24 mouse cellular contexts compared by ENCODE assay signal in the genomic region with DNA sequence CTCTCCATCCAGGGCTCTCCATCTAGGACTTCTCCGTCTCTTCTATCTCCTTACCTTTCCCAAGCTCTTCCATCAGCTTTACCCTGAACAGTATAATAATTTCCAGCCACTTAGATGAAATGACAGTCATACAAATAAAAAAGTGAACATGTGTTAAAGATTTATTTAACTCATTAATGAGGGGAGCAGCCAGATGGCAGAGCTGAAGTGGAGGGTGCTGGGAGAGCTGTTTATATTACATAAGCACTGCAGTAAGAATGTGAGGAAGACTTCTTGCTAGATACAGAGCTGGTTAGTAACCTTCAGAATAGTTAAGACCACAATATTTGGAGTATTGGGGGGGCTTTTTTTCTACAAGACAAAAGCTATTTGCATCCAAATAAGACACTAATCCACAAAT.
A peak's percentile ranks its signal among the peaks of the same experiment; 100 is the strongest.
DNase-seq lines count a peak whose midpoint lies in the region; ATAC-seq and TF ChIP-seq lines count a peak whose summit lies in the region.
"Had no signal": no experiment of that assay in that cellular context is flagged by ENCODE, and none has a peak within 500 bp of the region (broad histone marks: within the 10 kb centered on the region; RNA-seq: fewer than 3 reads in every experiment).

No protein-coding gene starts in this region.

- peak; percentile 51 to 72 for DNase-seq in layer of hippocampus, adult 18-20 months (ENCODE audit: low spot score in 2 of 2)
- DNase-seq in layer of hippocampus, postnatal 10 days (ENCODE audit: low spot score in 2 of 2): no peak
- DNase-seq in layer of hippocampus, adult 2 months (ENCODE audit: low spot score in 2 of 2): peak; percentile 35 to 75
- peak; percentile 64 for DNase-seq in layer of hippocampus, adult 9-11 months
- DNase-seq in midbrain, embryonic 11.5 days (ENCODE audit: low spot score, missing footprints): no peak
- no peak for DNase-seq in stomach, postnatal 0 days (ENCODE audit: low spot score)
- DNase-seq: adrenal gland, adult 2 months; adrenal gland, postnatal 14 days; cerebellum, adult 18-20 months; cerebellum, adult 9-10 months; cerebellum, postnatal 14 days; gastrocnemius, postnatal 25 days; heart, adult 18-20 months; heart, postnatal 10 days; heart, postnatal 36 days had no signal

- H3K4me2 ChIP-seq in midbrain, embryonic 13.5 days (replicated peaks): no peak overlapping the region
- H3K4me2 ChIP-seq in midbrain, embryonic 11.5 days: no peak overlapping the region
- no peak overlapping the region for H3K4me2 ChIP-seq in stomach, postnatal 0 days (replicated peaks; ENCODE audit: low read depth)
- H3K4me2 ChIP-seq: forebrain, embryonic 13.5 days; heart, embryonic 12.5 days; heart, embryonic 15.5 days; hindbrain, embryonic 13.5 days had no signal

- no peak for TF ChIP-seq CTCF in layer of hippocampus, adult 2 months (conservative IDR thresholded peaks at IDR 0.05)
- no peak for TF ChIP-seq CTCF in stomach, postnatal 0 days (IDR thresholded peaks at IDR 0.05; ENCODE audit: low read depth)

- no peak overlapping the region for H3K4me3 ChIP-seq in layer of hippocampus, adult 2 months
- H3K4me3 ChIP-seq in midbrain, embryonic 13.5 days (replicated peaks): no peak overlapping the region
- no peak overlapping the region for H3K4me3 ChIP-seq in midbrain, embryonic 11.5 days (ENCODE audit: low read depth, low read length)
- no peak overlapping the region for H3K4me3 ChIP-seq in stomach, postnatal 0 days (ENCODE audit: low read depth, low read length)
- H3K4me3 ChIP-seq: forebrain, embryonic 10.5 days; forebrain, embryonic 13.5 days; heart, embryonic 12.5 days; heart, embryonic 15.5 days; hindbrain, embryonic 10.5 days; hindbrain, embryonic 13.5 days had no signal

- H3K27ac ChIP-seq in layer of hippocampus, adult 2 months: peak overlapping the region; percentile 83
- no peak overlapping the region for H3K27ac ChIP-seq in midbrain, embryonic 13.5 days
- H3K27ac ChIP-seq in midbrain, embryonic 11.5 days (ENCODE audit: low read depth, low read length): no peak overlapping the region
- no peak overlapping the region for H3K27ac ChIP-seq in stomach, postnatal 0 days (replicated peaks)
- H3K27ac ChIP-seq: forebrain, embryonic 10.5 days; forebrain, embryonic 13.5 days; heart, embryonic 15.5 days; hindbrain, embryonic 10.5 days; hindbrain, embryonic 13.5 days had no signal

- TF ChIP-seq EP300 in stomach, postnatal 0 days (optimal IDR thresholded peaks at IDR 0.05): no peak

- WGBS in midbrain, embryonic 13.5 days: 98% methylated on average over 1 of the region's 1 CpGs
- 90% methylated on average over 1 of the region's 1 CpGs for WGBS in midbrain, embryonic 11.5 days
- WGBS in stomach, postnatal 0 days: 92% methylated on average over 1 of the region's 1 CpGs

- H3K4me1 ChIP-seq in midbrain, embryonic 13.5 days (replicated peaks): no peaks in the 10 kb centered on the region
- no peaks in the 10 kb centered on the region for H3K4me1 ChIP-seq in midbrain, embryonic 11.5 days (ENCODE audit: control insufficient read depth, insufficient read depth, low read length)
- no peaks in the 10 kb centered on the region for H3K4me1 ChIP-seq in stomach, postnatal 0 days (replicated peaks; ENCODE audit: control insufficient read depth, insufficient read depth)

- no peaks in the 10 kb centered on the region for H3K36me3 ChIP-seq in midbrain, embryonic 13.5 days
- no peaks in the 10 kb centered on the region for H3K36me3 ChIP-seq in midbrain, embryonic 11.5 days (ENCODE audit: control insufficient read depth, insufficient read depth, low read length)
- H3K36me3 ChIP-seq in stomach, postnatal 0 days (ENCODE audit: control insufficient read depth, insufficient read depth, low read length): no peaks in the 10 kb centered on the region
- H3K36me3 ChIP-seq: forebrain, embryonic 10.5 days; heart, embryonic 12.5 days; heart, embryonic 15.5 days; hindbrain, embryonic 10.5 days; hindbrain, embryonic 13.5 days had no signal

- H3K27me3 ChIP-seq in midbrain, embryonic 13.5 days: no peaks in the 10 kb centered on the region
- no peaks in the 10 kb centered on the region for H3K27me3 ChIP-seq in midbrain, embryonic 11.5 days (ENCODE audit: control insufficient read depth, insufficient read depth, low read length)
- no peaks in the 10 kb centered on the region for H3K27me3 ChIP-seq in stomach, postnatal 0 days (ENCODE audit: control insufficient read depth, insufficient read depth, low read length)
- H3K27me3 ChIP-seq: forebrain, embryonic 13.5 days; heart, embryonic 12.5 days; heart, embryonic 15.5 days; hindbrain, embryonic 13.5 days had no signal

- H3K9ac ChIP-seq in midbrain, embryonic 13.5 days (replicated peaks): no peak overlapping the region
- H3K9ac ChIP-seq in midbrain, embryonic 11.5 days (ENCODE audit: low read length): no peak overlapping the region
- no peak overlapping the region for H3K9ac ChIP-seq in stomach, postnatal 0 days (ENCODE audit: low read length)
- H3K9ac ChIP-seq: forebrain, embryonic 13.5 days; heart, embryonic 12.5 days; heart, embryonic 15.5 days; hindbrain, embryonic 13.5 days had no signal

- no peaks in the 10 kb centered on the region for H3K9me3 ChIP-seq in midbrain, embryonic 13.5 days
- H3K9me3 ChIP-seq in midbrain, embryonic 11.5 days (ENCODE audit: control insufficient read depth, low read length): no peaks in the 10 kb centered on the region
- H3K9me3 ChIP-seq in stomach, postnatal 0 days (ENCODE audit: control insufficient read depth, low read length): no peaks in the 10 kb centered on the region
- H3K9me3 ChIP-seq: forebrain, embryonic 10.5 days; forebrain, embryonic 13.5 days; heart, embryonic 12.5 days; heart, embryonic 15.5 days; hindbrain, embryonic 10.5 days; hindbrain, embryonic 13.5 days had no signal

- ATAC-seq in midbrain, embryonic 13.5 days: no peak
- ATAC-seq in midbrain, embryonic 11.5 days (ENCODE audit: low FRiP score): no peak
- ATAC-seq in stomach, postnatal 0 days (ENCODE audit: low FRiP score, low TSS enrichment): no peak
- ATAC-seq: CD4-positive, CD25-positive, alpha-beta regulatory T cell, adult 4 months; forebrain, embryonic 13.5 days; hindbrain, embryonic 16.5 days had no signal

Comparison
In these comparisons a context has a peak if more than half of its experiments do, and no peak if none do; other contexts are left out.
1. DNase-seq: peak in layer of hippocampus, adult 18-20 months (2 of 2), layer of hippocampus, adult 2 months (2 of 2) and layer of hippocampus, adult 9-11 months (single experiment); none in layer of hippocampus, postnatal 10 days (0 of 2), midbrain, embryonic 11.5 days (single experiment) and stomach, postnatal 0 days (single experiment).